Mouse (Mus musculus) heart, adult 2 months (tissue): ENCODE measurements around the gene Hs3st5.

Source experiments
- CTCF ChIP-seq: fragments of 200-600 bp; IDR thresholded peaks from 2 replicates; pipeline ENCODE4 v1.8.1; 2022; ENCODE audit warnings: antibody characterized with exemption, mild to moderate bottlenecking, moderate library complexity
- EP300 ChIP-seq: fragments of 200-500 bp; IDR thresholded peaks from 2 replicates; pipeline ENCODE4 v1.6.1; 2011; ENCODE audit warnings: low read depth, low read length, control low read depth; ENCODE audit not compliant: insufficient read depth
- POLR2A ChIP-seq: fragments of 200-500 bp; IDR thresholded peaks from 2 replicates; pipeline ENCODE4 v1.6.1; 2011; ENCODE audit warnings: mild to moderate bottlenecking, low read depth, low read length, control low read depth; ENCODE audit not compliant: insufficient read depth

DNA sequence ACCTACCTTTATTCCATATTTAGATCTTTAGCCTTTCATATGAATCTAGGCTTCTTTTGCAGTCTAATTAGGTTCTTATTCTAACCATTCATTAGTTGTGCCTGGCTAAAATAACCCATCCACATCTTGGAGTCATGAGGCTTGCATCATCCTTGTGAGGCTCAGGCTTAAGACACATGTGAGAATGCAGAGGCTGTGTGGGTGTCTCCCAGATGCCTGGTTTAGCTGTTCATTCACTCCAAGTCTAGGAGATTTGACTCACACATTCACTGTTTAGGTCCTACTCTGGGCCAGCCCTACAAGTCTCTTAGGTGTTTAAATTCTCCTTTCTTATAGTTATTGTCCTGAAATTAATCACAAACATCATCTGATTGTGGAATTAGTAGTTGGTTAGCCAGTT, 17.3 kb downstream of the Hs3st5 start:
- no peak for TF ChIP-seq CTCF
- TF ChIP-seq POLR2A = no peak
- no peak for TF ChIP-seq EP300
